ENCODE assay signal across 7 mouse cellular contexts in the genomic region with DNA sequence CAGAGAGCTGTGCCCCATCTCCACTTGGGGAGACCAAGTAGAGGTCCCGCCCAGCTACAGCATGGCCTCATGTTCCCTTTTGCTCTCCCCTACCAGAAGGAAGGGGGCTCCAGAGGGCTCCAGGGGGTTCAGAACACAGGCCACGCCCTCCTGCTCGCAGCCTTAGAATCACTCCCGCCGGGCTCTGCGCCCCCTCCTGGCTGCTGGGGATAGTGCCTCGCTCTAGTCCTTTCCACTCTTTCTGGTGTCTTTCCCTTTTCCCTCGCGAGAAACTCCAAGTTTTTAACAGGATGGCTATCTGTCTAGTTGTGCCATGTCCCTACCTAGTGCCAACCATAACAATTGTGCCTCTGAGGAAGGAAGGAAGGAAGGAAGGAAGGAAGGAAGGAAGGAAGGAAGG. TPM values are rescaled to one million over a fixed set of nuclear protein-coding genes. Genes with fewer than 3 reads are reported as not detected.
DNase-seq lines count a peak whose midpoint lies in the region; ATAC-seq lines count a peak whose summit lies in the region.

No protein-coding gene starts in this region.

- H3K4me1 ChIP-seq in forebrain, embryonic 15.5 days, result peaks cover 12% of the 10 kb centered on the region
- H3K4me1 ChIP-seq in hindbrain, embryonic 10.5 days (replicated peaks), result peaks cover 24% of the 10 kb centered on the region
- H3K4me1 ChIP-seq in megakaryocyte, embryonic 14.5 days, result peaks cover 83% of the 10 kb centered on the region

- ATAC-seq in forebrain, embryonic 15.5 days (replicated peaks), result peak; percentile 34; the same call in 1 of the 2 replicates

- DNase-seq in R1 (ENCODE audit: low read depth, low spot score), result peak; percentile 79
- DNase-seq in cerebellum, adult 11-12 months, result peak; percentile 47
- peak; percentile 79 for DNase-seq in hindbrain, embryonic 10.5 days (ENCODE audit: low spot score)
- DNase-seq in layer of hippocampus, postnatal 36 days, result peak; percentile 53 to 57
- DNase-seq in right cerebral cortex, postnatal 25 days, result peak; percentile 47

- no peaks in the 10 kb centered on the region for H3K9me3 ChIP-seq in forebrain, embryonic 15.5 days
- H3K9me3 ChIP-seq in hindbrain, embryonic 10.5 days, result no peaks in the 10 kb centered on the region
- peaks cover 12% of the 10 kb centered on the region for H3K9me3 ChIP-seq in megakaryocyte, embryonic 14.5 days

- H3K27ac ChIP-seq in forebrain, embryonic 15.5 days (replicated peaks), result no peak overlapping the region
- 0 out of 2 replicates have a peak overlapping the region, but pooled peaks have one; percentile 12 for H3K27ac ChIP-seq in hindbrain, embryonic 10.5 days

- H3K4me2 ChIP-seq in forebrain, embryonic 15.5 days (replicated peaks), result 0 out of 2 replicates have a peak overlapping the region, but pooled peaks have one; percentile 13

- H3K9ac ChIP-seq in forebrain, embryonic 15.5 days (replicated peaks), result no peak overlapping the region

- no peak overlapping the region for H3K4me3 ChIP-seq in forebrain, embryonic 15.5 days
- peak overlapping the region; percentile 31 for H3K4me3 ChIP-seq in hindbrain, embryonic 10.5 days
- peak overlapping the region; percentile 81 for H3K4me3 ChIP-seq in megakaryocyte, embryonic 14.5 days (replicated peaks)

- peaks cover 13% of the 10 kb centered on the region; the same call in 1 of the 2 replicates for H3K27me3 ChIP-seq in forebrain, embryonic 15.5 days
- peaks cover 46% of the 10 kb centered on the region for H3K27me3 ChIP-seq in hindbrain, embryonic 10.5 days (ENCODE audit: insufficient read depth, poor library complexity, severe bottlenecking)
- H3K27me3 ChIP-seq in megakaryocyte, embryonic 14.5 days (replicated peaks), result no peaks in the 10 kb centered on the region

- WGBS in forebrain, embryonic 15.5 days, result 6% methylated on average over 9 of the region's 9 CpGs
- WGBS in hindbrain, embryonic 10.5 days, result 6% methylated on average over 9 of the region's 9 CpGs

- H3K36me3 ChIP-seq in forebrain, embryonic 15.5 days, result no peaks in the 10 kb centered on the region
- no peaks in the 10 kb centered on the region for H3K36me3 ChIP-seq in hindbrain, embryonic 10.5 days
- peaks cover 29% of the 10 kb centered on the region for H3K36me3 ChIP-seq in megakaryocyte, embryonic 14.5 days (replicated peaks; ENCODE audit: low read length)

RNA-seq across cellular contexts. Expression of a gene that starts 16.5 kb away (rescaled TPM):
- not detected in 2 replicates for polyA plus RNA-seq in forebrain, embryonic 15.5 days (2015; fragmentation: Nextera tagmentation; extraction: Ambion mirVana)
- 0.14 TPM in 1 of 2 replicates, not detected in the other for polyA plus RNA-seq in hindbrain, embryonic 10.5 days (2016; fragmentation: Nextera tagmentation; extraction: Ambion mirVana)
- 1 to 10 TPM; 1.3 to 1.6 TPM for total RNA-seq in layer of hippocampus, postnatal 36 days (2021)
- not detected in 2 replicates for polyA plus RNA-seq in megakaryocyte, embryonic 14.5 days (2012; ENCODE audit: insufficient read depth, low replicate concordance)

RNA-seq across cellular contexts. Expression of a gene that starts 38.0 kb away (rescaled TPM):
- polyA plus RNA-seq in forebrain, embryonic 15.5 days (2015; fragmentation: Nextera tagmentation; extraction: Ambion mirVana), result 98.6 and 98.9 TPM in 2 replicates
- 131 and 143 TPM in 2 replicates for polyA plus RNA-seq in hindbrain, embryonic 10.5 days (2016; fragmentation: Nextera tagmentation; extraction: Ambion mirVana)
- total RNA-seq in layer of hippocampus, postnatal 36 days (2021), result 10 to 100 TPM; 74.5 to 85.0 TPM
- polyA plus RNA-seq in megakaryocyte, embryonic 14.5 days (2012; ENCODE audit: insufficient read depth, low replicate concordance), result 14.4 and 50.8 TPM in 2 replicates
